Mouse (Mus musculus) C2C12 (cell line): Measurements from ENCODE around the gene Acbd4. TPM values are rescaled to one million over a fixed set of nuclear protein-coding genes. Genes with fewer than 3 reads are reported as not detected.

Experiments
- H3K27me3 ChIP-seq: one replicate; pipeline ENCODE4 v1.6.1; 2011; ENCODE audit not compliant: control insufficient read depth, insufficient read depth, insufficient read length
- H3K36me3 ChIP-seq: one replicate; pipeline ENCODE4 v1.6.1; 2011; ENCODE audit not compliant: control insufficient read depth, insufficient read depth
- H3K4me3 ChIP-seq: one replicate; pipeline ENCODE4 v1.5.1; 2011; ENCODE audit warnings: mild to moderate bottlenecking, control low read depth; ENCODE audit not compliant: poor library complexity, insufficient read depth, severe bottlenecking
- H3K79me2 ChIP-seq: one replicate; pipeline ENCODE4 v1.6.1; 2011; ENCODE audit not compliant: control insufficient read depth, insufficient read depth
- H3K79me3 ChIP-seq: one replicate; pipeline ENCODE4 v1.6.1; 2011; ENCODE audit warnings: low read depth, control low read depth
- H3ac ChIP-seq: one replicate; pipeline ENCODE3; 2011; ENCODE audit warnings: low read depth; ENCODE audit not compliant: control insufficient read depth, insufficient read length
- CEBPB ChIP-seq: IDR thresholded peaks from one replicate; pipeline ENCODE4 v1.6.1; 2011; ENCODE audit warnings: low read depth, mild to moderate bottlenecking, control low read depth, moderate library complexity
- CTCF ChIP-seq: IDR thresholded peaks from one replicate; pipeline ENCODE4 v1.5.1; 2011; ENCODE audit not compliant: control insufficient read depth, insufficient read depth, insufficient read length
- FOSL1 ChIP-seq: IDR thresholded peaks from one replicate; pipeline ENCODE4 v1.8.0; 2011; ENCODE audit warnings: mild to moderate bottlenecking, low read length; ENCODE audit not compliant: poor library complexity, insufficient read depth, severe bottlenecking
- MAX ChIP-seq: IDR thresholded peaks from one replicate; pipeline ENCODE4 v1.6.1; 2011; ENCODE audit warnings: mild to moderate bottlenecking, control low read depth
- MYOD1 ChIP-seq: IDR thresholded peaks from one replicate; pipeline ENCODE4 v1.6.1; 2011; ENCODE audit warnings: low read depth; ENCODE audit not compliant: control insufficient read depth, insufficient read length
- MYOG ChIP-seq: IDR thresholded peaks from one replicate; pipeline ENCODE4 v1.6.1; 2011; ENCODE audit not compliant: control insufficient read depth, insufficient read length; ENCODE audit errors: extremely low read depth
- USF1 ChIP-seq: IDR thresholded peaks from one replicate; pipeline ENCODE4 v1.6.1; 2011; ENCODE audit warnings: low read depth, mild to moderate bottlenecking, control low read depth, moderate library complexity
- polyA plus RNA-seq: library from polyadenylated mRNA; unstranded; fragments of >200 nt; fragmentation: generic; extraction: Trizol; gene quantifications from one replicate; pipeline ENCODE4 v1.2.1, GENCODE M21; 2012; ENCODE audit warnings: missing spikeins

Acbd4 gene
- polyA plus RNA-seq, 1 experiment: 23.0 TPM

DNA sequence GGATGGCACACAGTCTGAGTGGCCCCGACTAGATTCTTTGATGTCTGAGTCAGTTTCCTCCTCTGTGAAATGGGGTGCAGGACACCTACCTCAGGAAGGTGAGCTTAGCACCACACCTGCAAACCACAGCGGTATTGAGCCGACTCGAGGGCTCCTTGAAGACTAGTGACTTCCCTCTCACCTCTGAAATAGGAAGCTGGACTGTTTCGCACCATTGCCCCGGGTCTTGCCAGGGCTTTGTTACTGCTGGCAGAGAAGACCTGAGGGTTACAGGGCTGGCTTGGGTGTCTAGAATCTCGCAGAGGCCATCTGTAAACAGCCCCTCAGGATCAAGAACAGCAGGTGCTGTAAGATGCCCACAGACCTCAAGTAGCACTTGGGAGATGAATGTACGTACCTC is 1.1 kb upstream of the Acbd4 start:
- H3K4me3 ChIP-seq: peak overlapping the region; percentile 53
- H3K36me3 ChIP-seq: peaks cover 19% of the 10 kb centered on the region
- peaks cover 39% of the 10 kb centered on the region for H3K79me3 ChIP-seq
- peaks cover 73% of the 10 kb centered on the region for H3K79me2 ChIP-seq
- H3ac ChIP-seq: peak overlapping the region; percentile 10
- no peaks in the 10 kb centered on the region for H3K27me3 ChIP-seq
- TF ChIP-seq USF1: no peak
- TF ChIP-seq MYOD1: no peak
- TF ChIP-seq MYOG: no peak
- TF ChIP-seq CTCF: no peak
- no peak for TF ChIP-seq MAX
- TF ChIP-seq CEBPB: no peak
- no peak for TF ChIP-seq FOSL1

DNA sequence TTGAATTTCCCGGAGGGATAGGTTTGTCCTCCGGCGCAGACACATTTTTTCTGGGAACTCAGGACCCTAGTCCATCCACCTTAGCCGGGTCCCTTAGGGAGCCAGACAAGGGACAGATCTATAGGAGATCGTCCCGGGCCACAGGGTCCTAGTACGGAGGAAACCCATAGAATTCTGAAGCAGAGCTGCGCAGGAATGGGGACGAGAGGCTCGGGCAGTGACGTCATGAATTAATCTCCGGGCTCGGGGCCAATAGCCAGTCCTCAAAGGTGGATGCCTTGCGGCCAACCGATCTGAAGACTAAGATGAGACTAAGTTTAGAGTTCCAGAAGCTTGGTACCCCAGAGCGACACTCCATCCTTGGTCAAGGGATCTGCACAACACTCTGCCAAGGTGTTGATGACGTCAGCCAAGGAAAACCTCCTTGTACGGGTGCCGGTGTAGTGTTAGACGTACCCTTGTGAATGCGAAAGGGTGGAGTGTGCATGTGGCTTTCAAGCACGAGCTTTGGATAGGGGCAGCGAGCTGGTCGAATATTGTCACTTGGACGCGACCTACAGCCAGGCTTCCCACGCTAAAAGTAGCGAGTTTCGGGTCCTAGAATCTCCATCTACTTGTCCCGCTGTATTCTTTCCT is 502 bp downstream of the Acbd4 start:
- Histone ChIP-seq H3K4me3 (peak overlapping the region; percentile 53), H3K36me3 (peaks cover 19% of the 10 kb centered on the region), H3K79me2 (peaks cover 57% of the 10 kb centered on the region), H3K27me3 (no peaks in the 10 kb centered on the region), H3K79me3 (peaks cover 24% of the 10 kb centered on the region), H3ac (peak overlapping the region; percentile 99)
- TF ChIP-seq MAX (peak; percentile 62), MYOG (no peak)

DNA sequence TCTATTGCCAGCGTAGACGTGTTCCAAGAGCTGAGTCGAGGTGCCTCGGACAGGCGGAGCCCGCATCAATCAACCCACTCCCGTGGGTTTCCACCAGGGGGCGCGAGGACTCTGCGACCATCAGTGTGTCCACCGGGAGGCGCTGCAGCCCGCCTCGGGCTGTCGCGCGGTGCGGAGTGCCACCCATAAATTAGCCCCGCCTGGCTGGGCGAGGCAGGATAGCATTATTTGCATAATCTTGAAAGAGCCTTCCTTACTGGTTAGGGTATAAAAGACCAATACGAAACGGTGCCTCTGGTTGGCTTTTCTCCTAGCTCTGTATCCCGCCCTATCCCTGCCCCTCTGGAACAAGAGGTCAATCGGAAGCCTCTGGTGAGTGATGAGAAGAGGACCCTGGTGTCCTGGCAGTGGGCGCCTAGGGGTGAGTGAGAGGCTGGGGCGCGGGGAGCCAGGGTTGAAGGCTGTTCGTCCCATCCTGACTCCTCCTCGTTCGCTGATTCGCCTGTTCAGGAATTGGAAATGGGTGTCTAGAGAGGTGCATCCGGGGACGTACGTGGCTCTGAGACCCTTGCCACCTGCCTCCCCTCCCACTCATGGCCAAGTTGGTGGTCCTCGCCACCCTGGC is 1.4 kb downstream of the Acbd4 start:
- TF ChIP-seq USF1: no peak
- no peak for TF ChIP-seq MYOD1
- no peak for TF ChIP-seq MYOG
- no peak for TF ChIP-seq FOSL1
- TF ChIP-seq CEBPB: no peak
- TF ChIP-seq CTCF: peak; percentile 100
- TF ChIP-seq MAX: peak; percentile 79
- H3K79me3 ChIP-seq: peaks cover 22% of the 10 kb centered on the region
- H3K36me3 ChIP-seq: peaks cover 19% of the 10 kb centered on the region
- peaks cover 48% of the 10 kb centered on the region for H3K79me2 ChIP-seq
- H3K27me3 ChIP-seq: no peaks in the 10 kb centered on the region
- peak overlapping the region; percentile 68 for H3ac ChIP-seq
- H3K4me3 ChIP-seq: peak overlapping the region; percentile 53

DNA sequence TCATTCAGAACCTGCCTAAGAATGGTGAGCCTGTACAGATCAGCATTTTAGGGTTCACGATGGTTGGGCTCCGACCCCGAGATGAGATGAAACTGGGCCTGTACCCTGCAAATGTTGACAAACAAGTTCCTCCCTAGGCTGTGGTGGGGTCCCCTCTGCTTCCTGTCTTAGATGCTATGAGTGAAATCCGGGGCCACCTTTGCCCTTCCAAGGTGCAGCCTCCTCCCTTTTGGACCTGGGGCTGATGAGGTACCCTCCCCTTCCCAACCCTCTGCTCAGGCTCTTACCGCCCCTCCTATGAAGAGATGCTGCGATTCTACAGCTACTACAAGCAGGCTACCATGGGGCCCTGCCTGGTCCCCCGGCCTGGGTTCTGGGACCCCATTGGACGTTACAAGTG is 2.1 kb downstream of the Acbd4 start:
- H3K79me3 ChIP-seq: peaks cover 18% of the 10 kb centered on the region
- H3K79me2 ChIP-seq: peaks cover 41% of the 10 kb centered on the region
- peaks cover 12% of the 10 kb centered on the region for H3K36me3 ChIP-seq
- H3K27me3 ChIP-seq: no peaks in the 10 kb centered on the region
- no peak for TF ChIP-seq MAX
- TF ChIP-seq MYOG: no peak
- no peak for TF ChIP-seq CTCF
- TF ChIP-seq FOSL1: no peak
- TF ChIP-seq USF1: no peak
- peak overlapping the region; percentile 34 for H3K4me3 ChIP-seq
- H3ac ChIP-seq: peak overlapping the region; percentile 68

DNA sequence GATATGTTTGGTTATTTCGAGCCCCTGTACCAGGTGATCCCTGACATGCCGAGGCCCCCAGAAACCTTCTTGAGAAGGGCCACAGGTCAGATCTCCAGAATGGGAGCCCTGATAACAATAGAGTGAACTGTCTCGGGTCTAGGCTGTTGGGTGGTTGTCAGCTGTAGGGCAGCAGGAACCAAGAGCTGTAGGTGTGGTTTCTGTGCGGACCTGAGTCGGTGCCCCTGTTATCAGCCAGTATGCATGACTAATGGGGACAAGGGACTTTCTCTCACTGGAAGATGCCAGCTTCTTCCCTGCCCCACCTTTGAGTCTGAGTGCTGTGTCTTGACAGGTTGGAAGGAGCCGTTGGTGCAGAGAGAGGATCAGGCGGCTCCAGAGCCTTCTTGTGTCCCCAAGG is 3.0 kb downstream of the Acbd4 start:
- no peak overlapping the region for H3ac ChIP-seq
- H3K27me3 ChIP-seq: no peaks in the 10 kb centered on the region
- TF ChIP-seq MAX (no peak), USF1 (no peak), CTCF (no peak), FOSL1 (no peak), CEBPB (no peak), MYOD1 (no peak), MYOG (no peak)
- peaks cover 17% of the 10 kb centered on the region for H3K79me3 ChIP-seq
- peaks cover 9% of the 10 kb centered on the region for H3K36me3 ChIP-seq
- H3K4me3 ChIP-seq: no peak overlapping the region
- peaks cover 32% of the 10 kb centered on the region for H3K79me2 ChIP-seq

DNA sequence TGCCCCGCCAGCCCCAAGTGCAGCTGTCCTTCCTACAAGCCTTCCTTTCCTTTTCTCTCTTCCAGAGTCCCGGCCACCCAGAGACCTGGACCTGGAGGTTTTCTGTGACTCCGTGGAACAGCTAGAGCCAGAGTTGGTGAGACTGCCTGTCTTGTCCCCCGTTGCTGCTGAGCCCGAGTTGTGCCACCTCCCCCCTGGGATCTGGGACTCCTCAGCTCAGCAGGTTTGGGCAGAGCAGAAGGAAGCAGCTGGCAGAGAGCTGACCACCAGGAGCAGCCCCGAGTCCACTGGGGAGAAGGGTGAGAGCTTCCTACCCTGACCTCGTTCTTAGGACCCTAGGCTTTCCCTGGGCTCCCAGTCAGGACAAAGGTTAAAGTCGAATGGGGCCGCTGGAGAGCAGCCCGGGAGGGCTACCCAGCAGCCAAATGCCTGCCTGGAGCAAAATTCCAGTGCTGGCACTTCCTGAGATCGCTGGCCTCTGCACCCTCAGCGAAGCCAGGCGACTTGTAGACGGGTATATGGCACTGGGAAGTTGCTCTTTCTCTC is 3.8 kb downstream of the Acbd4 start:
- Histone ChIP-seq H3K79me3 (peaks cover 12% of the 10 kb centered on the region), H3K79me2 (peaks cover 24% of the 10 kb centered on the region), H3K4me3 (no peak overlapping the region), H3ac (no peak overlapping the region), H3K27me3 (no peaks in the 10 kb centered on the region), H3K36me3 (peaks cover 1% of the 10 kb centered on the region)
- no peak for TF ChIP-seq MYOG
- no peak for TF ChIP-seq CTCF
- no peak for TF ChIP-seq USF1
- no peak for TF ChIP-seq MAX
- TF ChIP-seq CEBPB: no peak
- no peak for TF ChIP-seq MYOD1
- no peak for TF ChIP-seq FOSL1
